Mouse (Mus musculus) testis, adult 2 months (tissue): ENCODE results near the gene Poc1b.

Source experiments
- CTCF ChIP-seq: fragments of 200-500 bp; IDR thresholded peaks from 2 replicates; pipeline ENCODE4 v1.5.1; 2012; ENCODE audit warnings: low read depth, mild to moderate bottlenecking, inconsistent platforms, low read length, moderate library complexity; ENCODE audit not compliant: control insufficient read depth, insufficient read depth, insufficient replicate concordance
- POLR2A ChIP-seq: fragments of 200-500 bp; IDR thresholded peaks from 2 replicates; pipeline ENCODE4 v1.6.1; 2012; ENCODE audit warnings: low read depth, mild to moderate bottlenecking, inconsistent platforms, low read length, moderate library complexity; ENCODE audit not compliant: control insufficient read depth

DNA sequence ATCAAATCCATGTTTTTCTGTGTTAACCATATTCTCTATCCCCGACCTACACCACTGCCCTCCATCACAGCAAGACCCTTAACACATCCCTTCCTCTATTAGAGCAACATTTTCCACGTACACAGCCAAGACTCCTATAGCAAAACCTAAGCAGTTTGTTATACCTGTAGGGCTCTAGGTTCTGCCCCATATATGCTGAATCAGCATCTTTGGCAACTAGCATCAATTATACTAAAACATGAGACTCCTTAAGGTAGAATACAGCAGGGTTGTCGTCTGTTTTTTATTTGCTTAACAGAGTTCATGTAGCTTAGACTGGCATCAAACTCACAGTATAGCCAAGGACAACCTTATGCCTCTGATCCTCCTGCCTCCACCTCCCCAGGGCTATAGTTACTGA, 1.3 kb upstream of the Poc1b start:
- no peak for TF ChIP-seq CTCF
- no peak for TF ChIP-seq POLR2A
